Mouse (Mus musculus) neural tube, embryonic 11.5 days (tissue): ENCODE measurements around the gene Abcc4. TPM values are rescaled to one million over a fixed set of nuclear protein-coding genes. Genes with fewer than 3 reads are reported as not detected.

Experiments used
- ATAC-seq: fragments of 200-750 bp; cut with Nextera tagmentation; 2 replicates; pipeline ENCODE4 v1.8.0; 2017; ENCODE audit warnings: moderate number of reproducible peaks, mild to moderate bottlenecking, moderate TSS enrichment, moderate library complexity; ENCODE audit not compliant: insufficient read depth, low FRiP score, low TSS enrichment
- DNase-seq: peaks from one replicate; pipeline ENCODE4 v3.0.0-alpha.2; 2015; ENCODE audit warnings: low spot score
- H3K27ac ChIP-seq: fragments of 300-500 bp; sonication (generic); 2 replicates; pipeline ENCODE4 v1.5.1; 2014; ENCODE audit warnings: low read depth, mild to moderate bottlenecking, low read length
- H3K27me3 ChIP-seq: fragments of 300-500 bp; sonication (generic); 2 replicates; pipeline ENCODE4 v1.6.1; 2014; ENCODE audit warnings: mild to moderate bottlenecking, low read length, mixed read lengths; ENCODE audit not compliant: control insufficient read depth, insufficient read depth
- H3K36me3 ChIP-seq: fragments of 300-500 bp; sonication (generic); 2 replicates; pipeline ENCODE4 v1.6.1; 2014; ENCODE audit warnings: mild to moderate bottlenecking, low read length, moderate library complexity, mixed read lengths; ENCODE audit not compliant: control insufficient read depth, insufficient read depth
- H3K4me1 ChIP-seq: fragments of 300-500 bp; sonication (generic); 2 replicates; pipeline ENCODE4 v1.6.1; 2014; ENCODE audit warnings: low read length, mixed read lengths; ENCODE audit not compliant: control insufficient read depth, insufficient read depth
- H3K4me2 ChIP-seq: fragments of 300-500 bp; sonication (generic); 2 replicates; pipeline ENCODE4 v1.6.1; 2014; ENCODE audit warnings: low read depth, mild to moderate bottlenecking, moderate library complexity
- H3K4me3 ChIP-seq: fragments of 300-500 bp; sonication (generic); 2 replicates; pipeline ENCODE4 v1.5.1; 2014; ENCODE audit warnings: low read depth, low read length
- H3K9ac ChIP-seq: fragments of 300-500 bp; sonication (generic); 2 replicates; pipeline ENCODE4 v1.6.1; 2014; ENCODE audit warnings: mild to moderate bottlenecking, low read length
- H3K9me3 ChIP-seq: fragments of 300-500 bp; sonication (generic); 2 replicates; pipeline ENCODE4 v1.6.1; 2016; ENCODE audit warnings: low read length; ENCODE audit not compliant: control insufficient read depth
- WGBS: fragments of 180-500 bp; shearing (Covaris S2); extraction: QIAGEN DNeasy Blood & Tissue Kit; methylation state at CpG from one replicate; pipeline ENCODE4 v1.1.7; 2014; 5-methylcytosine and 5-hydroxymethylcytosine counted together
- polyA plus RNA-seq: library from polyadenylated mRNA; unstranded; fragments of >200 nt; fragmentation: Nextera tagmentation; extraction: Ambion mirVana; gene quantifications from 2 replicates; pipeline ENCODE4 v1.2.1, GENCODE M21; 2014

Gene Abcc4
- polyA plus RNA-seq, 1 experiment from 2014 or later = 3.3 TPM

DNA sequence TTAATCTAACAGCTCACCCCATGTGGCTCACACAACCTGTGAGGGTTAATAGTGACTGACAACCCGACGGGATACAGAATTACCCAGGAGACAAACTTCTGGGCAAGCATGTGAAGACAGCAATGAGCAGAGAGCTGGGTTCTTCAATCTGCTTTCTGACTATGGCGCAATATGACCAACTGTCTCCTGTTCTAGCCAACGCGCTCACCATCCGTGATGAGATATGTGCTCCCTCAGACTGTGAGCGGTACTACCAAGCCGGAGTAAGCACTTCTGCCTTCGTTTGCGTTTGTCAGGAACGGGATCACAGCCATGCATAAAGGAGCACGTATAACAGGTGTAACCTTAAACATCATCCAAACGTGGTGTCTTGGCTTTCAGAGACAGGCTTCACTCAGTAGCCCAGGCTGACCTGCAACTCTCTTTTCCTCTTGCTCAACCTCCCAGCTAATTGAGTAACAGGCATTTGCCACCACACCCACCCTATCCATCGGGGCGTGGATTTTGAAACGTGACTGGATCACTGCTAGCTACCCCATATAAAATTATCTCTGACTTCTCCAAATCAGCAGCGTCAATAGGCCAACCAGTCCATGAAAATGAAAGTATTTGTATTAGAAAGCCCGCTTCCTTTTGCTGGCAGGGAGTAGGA, 43.3 kb downstream of the Abcc4 start:
- ATAC-seq (no peak), DNase-seq (no peak)
- Histone ChIP-seq H3K4me1 (no peaks in the 10 kb centered on the region; the same call in 1 of the 2 replicates), H3K9me3 (no peaks in the 10 kb centered on the region), H3K27me3 (no peaks in the 10 kb centered on the region), H3K4me2 (no peak overlapping the region), H3K36me3 (no peaks in the 10 kb centered on the region), H3K4me3 (no peak overlapping the region), H3K9ac (no peak overlapping the region), H3K27ac (no peak overlapping the region)
- WGBS = 86% methylated on average over 18 of the region's 18 CpGs

GRCm38 (mm10) chr14:118662124-118662523, 43.9 kb downstream of the Abcc4 start:
- no peaks in the 10 kb centered on the region; the same call in 1 of the 2 replicates for H3K4me1 ChIP-seq
- DNase-seq (no peak), ATAC-seq (no peak)
- no peak overlapping the region for H3K4me2 ChIP-seq
- no peaks in the 10 kb centered on the region for H3K27me3 ChIP-seq
- H3K36me3 ChIP-seq = no peaks in the 10 kb centered on the region
- H3K9ac ChIP-seq = no peak overlapping the region
- H3K9me3 ChIP-seq = no peaks in the 10 kb centered on the region
- H3K4me3 ChIP-seq = no peak overlapping the region
- WGBS = 81% methylated on average over 10 of the region's 10 CpGs
- no peak overlapping the region for H3K27ac ChIP-seq

DNA sequence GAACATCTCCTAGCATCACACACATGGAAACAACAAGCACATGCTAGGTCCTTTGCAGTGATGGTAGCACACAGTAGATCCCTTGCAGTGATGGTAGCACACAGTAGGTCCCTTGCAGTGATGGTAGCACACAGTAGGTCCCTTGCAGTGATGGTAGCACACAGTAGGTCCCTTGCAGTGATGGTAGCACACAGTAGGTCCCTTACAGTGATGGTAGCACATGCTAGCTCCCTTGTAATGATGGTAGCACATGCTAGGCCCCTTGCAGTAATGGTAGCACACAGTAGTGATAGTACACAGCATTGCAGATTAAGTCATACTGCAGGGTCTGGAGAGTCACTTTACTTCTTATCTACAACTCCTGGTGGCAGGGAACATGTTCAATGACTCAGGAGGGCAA, 46.8 kb downstream of the Abcc4 start:
- Histone ChIP-seq H3K9ac (no peak overlapping the region), H3K9me3 (no peaks in the 10 kb centered on the region), H3K4me1 (no peaks in the 10 kb centered on the region; the same call in 1 of the 2 replicates), H3K4me3 (no peak overlapping the region), H3K27ac (no peak overlapping the region), H3K36me3 (no peaks in the 10 kb centered on the region), H3K4me2 (no peak overlapping the region), H3K27me3 (no peaks in the 10 kb centered on the region)
- ATAC-seq (no peak), DNase-seq (no peak)

DNA sequence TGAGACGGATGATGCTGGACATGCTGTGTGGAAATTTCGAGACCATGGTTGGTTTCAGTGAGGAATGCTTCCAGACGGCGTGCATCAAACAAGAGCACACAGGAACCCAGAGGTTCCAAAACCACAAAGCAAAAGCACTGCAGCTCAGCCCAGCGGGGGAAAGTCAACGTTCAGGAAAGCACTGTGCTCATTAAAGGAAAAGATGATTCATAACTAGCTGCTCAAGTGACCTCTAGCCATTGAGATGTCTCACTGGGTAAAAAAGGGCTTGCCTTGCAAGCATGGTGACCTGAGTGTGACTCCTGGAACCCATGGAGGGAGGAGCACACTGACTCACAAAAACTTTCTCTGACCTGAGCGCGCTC, 47.7 kb downstream of the Abcc4 start:
- no peak overlapping the region for H3K4me3 ChIP-seq
- no peaks in the 10 kb centered on the region for H3K36me3 ChIP-seq
- WGBS = 71% methylated on average over 8 of the region's 8 CpGs
- no peak overlapping the region for H3K9ac ChIP-seq
- no peaks in the 10 kb centered on the region for H3K27me3 ChIP-seq
- no peak for ATAC-seq
- no peaks in the 10 kb centered on the region for H3K9me3 ChIP-seq
- no peak overlapping the region for H3K4me2 ChIP-seq
- H3K27ac ChIP-seq = no peak overlapping the region
- H3K4me1 ChIP-seq = no peaks in the 10 kb centered on the region; the same call in 1 of the 2 replicates
- no peak for DNase-seq

DNA sequence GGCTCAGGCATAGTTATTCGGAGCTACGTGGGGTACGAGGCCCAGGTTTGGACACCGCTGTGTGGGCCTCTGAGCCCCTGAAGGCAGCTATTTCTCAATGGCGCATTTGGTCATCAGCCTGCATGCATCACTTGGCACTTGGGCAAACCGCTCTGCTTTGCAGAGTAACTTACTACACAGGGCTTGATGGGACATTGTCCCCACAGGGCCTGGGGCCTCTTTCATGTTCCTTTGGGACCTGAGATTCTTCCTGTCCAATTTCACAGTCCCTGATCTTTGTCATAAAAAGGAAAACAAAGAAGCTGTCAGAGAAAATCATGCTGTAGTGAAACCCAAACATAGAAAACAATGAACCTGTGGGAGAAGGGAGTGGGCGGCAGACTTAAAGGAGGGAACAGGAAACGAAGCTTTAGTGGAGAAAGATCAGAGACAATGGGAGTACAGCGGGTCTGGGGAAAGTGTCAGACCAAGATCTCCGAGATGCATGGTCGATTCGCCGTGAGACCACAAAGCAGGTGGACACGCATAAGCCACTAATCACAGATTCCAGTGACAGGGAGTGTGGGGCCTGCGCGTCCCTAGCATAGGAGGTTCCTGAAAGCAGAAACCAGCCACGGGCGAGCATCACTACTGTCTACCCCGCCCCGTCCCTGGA, 48.2 kb downstream of the Abcc4 start:
- no peak for ATAC-seq
- WGBS = 70% methylated on average over 20 of the region's 20 CpGs
- no peak for DNase-seq
- Histone ChIP-seq H3K4me1 (no peaks in the 10 kb centered on the region; the same call in 1 of the 2 replicates), H3K27ac (no peak overlapping the region), H3K27me3 (no peaks in the 10 kb centered on the region), H3K9me3 (no peaks in the 10 kb centered on the region), H3K4me3 (no peak overlapping the region), H3K36me3 (no peaks in the 10 kb centered on the region), H3K4me2 (no peak overlapping the region), H3K9ac (no peak overlapping the region)

DNA sequence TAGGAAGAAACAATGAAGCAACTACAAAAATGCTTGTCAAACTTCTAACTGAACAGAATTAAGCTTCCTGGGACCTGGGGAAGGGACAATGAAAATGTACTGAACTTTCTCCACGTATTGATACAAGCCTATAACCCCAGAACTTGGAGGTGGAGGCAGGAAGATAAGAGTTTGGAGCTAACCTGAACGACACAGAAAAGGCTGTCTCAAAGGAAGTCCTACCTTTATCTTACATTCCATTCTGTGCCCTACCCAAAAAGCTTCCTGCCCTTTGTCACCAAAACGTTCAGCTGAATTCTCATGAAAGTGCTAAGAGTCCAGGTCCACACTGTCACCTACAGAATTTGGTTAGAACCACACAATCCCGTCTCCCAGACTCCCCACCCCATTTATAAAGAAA, 48.8 kb downstream of the Abcc4 start:
- no peaks in the 10 kb centered on the region for H3K36me3 ChIP-seq
- H3K27me3 ChIP-seq = no peaks in the 10 kb centered on the region
- no peak overlapping the region for H3K27ac ChIP-seq
- no peak overlapping the region for H3K4me2 ChIP-seq
- H3K9ac ChIP-seq = no peak overlapping the region
- H3K9me3 ChIP-seq = no peaks in the 10 kb centered on the region
- no peaks in the 10 kb centered on the region; the same call in 1 of the 2 replicates for H3K4me1 ChIP-seq
- 73% methylated on average over 4 of the region's 4 CpGs for WGBS
- no peak for ATAC-seq
- H3K4me3 ChIP-seq = no peak overlapping the region
- DNase-seq = no peak

- no peak for DNase-seq
- H3K27ac ChIP-seq = no peak overlapping the region
Observed at GRCm38 (mm10) chr14:118656036-118656435, 50.0 kb downstream of the Abcc4 start.

GRCm38 (mm10) chr14:118654903-118655302, 51.1 kb downstream of the Abcc4 start:
- 70% methylated on average over 1 of the region's 2 CpGs for WGBS
- H3K4me1 ChIP-seq = no peaks in the 10 kb centered on the region; the same call in 1 of the 2 replicates
- no peak overlapping the region for H3K9ac ChIP-seq
- no peak overlapping the region for H3K4me3 ChIP-seq
- H3K9me3 ChIP-seq = no peaks in the 10 kb centered on the region
- ATAC-seq (no peak), DNase-seq (no peak)
- H3K27ac ChIP-seq = no peak overlapping the region
- no peak overlapping the region for H3K4me2 ChIP-seq
- no peaks in the 10 kb centered on the region for H3K27me3 ChIP-seq
- H3K36me3 ChIP-seq = no peaks in the 10 kb centered on the region

More at GRCm38 (mm10) chr14:118656036-118656435, 50.0 kb downstream of the Abcc4 start:
- no peaks in the 10 kb centered on the region for H3K9me3 ChIP-seq
- H3K4me1 ChIP-seq = no peaks in the 10 kb centered on the region; the same call in 1 of the 2 replicates
- ATAC-seq = no peak
- no peak overlapping the region for H3K4me3 ChIP-seq
- no peaks in the 10 kb centered on the region for H3K36me3 ChIP-seq
- H3K4me2 ChIP-seq = no peak overlapping the region
- H3K27me3 ChIP-seq = no peaks in the 10 kb centered on the region
- no peak overlapping the region for H3K9ac ChIP-seq
- 78% methylated on average over 7 of the region's 7 CpGs for WGBS
